Mouse (Mus musculus) G1E (cell line): ENCODE data around the gene Myo10. TPM values are rescaled to one million over a fixed set of nuclear protein-coding genes. Genes with fewer than 3 reads are reported as not detected.

Source experiments
- ATAC-seq: 2 replicates; pipeline ENCODE4 v1.8.0; 2016; ENCODE audit warnings: mild to moderate bottlenecking; ENCODE audit not compliant: insufficient number of reproducible peaks, poor library complexity, low FRiP score, severe bottlenecking; ENCODE audit errors: extremely low read depth
- DNase-seq: peaks from one replicate; pipeline ENCODE4 v3.0.0; 2012; ENCODE audit warnings: low spot score
- H3K27me3 ChIP-seq: 2 replicates; pipeline ENCODE4 v1.6.1; 2012; ENCODE audit warnings: mild to moderate bottlenecking, low read length, inconsistent platforms; ENCODE audit not compliant: insufficient read depth
- H3K36me3 ChIP-seq: replicated peaks from 2 replicates; pipeline ENCODE3; 2012; ENCODE audit warnings: mild to moderate bottlenecking, inconsistent platforms
- H3K4me1 ChIP-seq: 2 replicates; pipeline ENCODE4 v1.6.1; 2012; ENCODE audit warnings: low read depth, low read length, inconsistent platforms, mixed read lengths; ENCODE audit not compliant: insufficient read depth
- H3K4me3 ChIP-seq: 2 replicates; pipeline ENCODE4 v1.5.1; 2012; ENCODE audit warnings: low read depth, mild to moderate bottlenecking, inconsistent platforms, low read length, moderate library complexity, mixed read lengths
- H3K9me3 ChIP-seq: replicated peaks from 2 replicates; pipeline ENCODE4 v1.6.1; 2012; ENCODE audit warnings: inconsistent platforms
- CTCF ChIP-seq: IDR thresholded peaks from 2 replicates; pipeline ENCODE4 v1.5.1; 2012; ENCODE audit warnings: low read depth, low read length, inconsistent platforms, mixed read lengths
- GATA1 ChIP-seq: IDR thresholded peaks from 2 replicates; pipeline ENCODE4 v1.6.1; 2012; ENCODE audit warnings: borderline replicate concordance, low read length, inconsistent platforms, mixed read lengths
- GATA2 ChIP-seq: IDR thresholded peaks from 2 replicates; pipeline ENCODE4 v1.6.1; 2012; ENCODE audit warnings: low read depth, low read length, inconsistent platforms, borderline replicate concordance
- POLR2AphosphoS5 ChIP-seq: IDR thresholded peaks from 2 replicates; pipeline ENCODE4 v1.6.1; 2012; ENCODE audit warnings: low read depth, low read length, inconsistent platforms; ENCODE audit not compliant: insufficient replicate concordance
- TAL1 ChIP-seq: conservative IDR thresholded peaks from 2 replicates; pipeline ENCODE4 v1.6.1; 2012; ENCODE audit warnings: low read depth, low read length, inconsistent platforms, mixed read lengths
- polyA plus RNA-seq: library from polyadenylated mRNA; stranded (reverse); fragments of >175 nt; gene quantifications from 2 replicates; pipeline ENCODE4 v1.2.3, GENCODE M21; 2012
- total RNA-seq, 2 experiments: library from RNA; stranded (forward) in 1 of 2; stranded (reverse) in 1 of 2; fragments of 200-1000 nt in 1 of 2; fragments of >200 nt in 1 of 2; fragmentation: Nextera tagmentation in 1 of 2; gene quantifications; 2 replicates each; pipeline ENCODE4 v1.2.3; 2014 to 2017

Myo10 gene
- total and polyA plus RNA-seq, 3 experiments = 0.11 to 1.7 TPM; not detected in 1

- DNase-seq (no peak), ATAC-seq (no peak)
- Histone ChIP-seq H3K4me3 (no peak overlapping the region), H3K36me3 (no peaks in the 10 kb centered on the region), H3K27me3 (no peaks in the 10 kb centered on the region), H3K4me1 (no peaks in the 10 kb centered on the region), H3K9me3 (peaks cover 32% of the 10 kb centered on the region)
- no peak for TF ChIP-seq GATA2
- no peak for TF ChIP-seq POLR2AphosphoS5
- no peak for TF ChIP-seq GATA1
- TF ChIP-seq TAL1 = no peak
- no peak for TF ChIP-seq CTCF
Observed at GRCm38 (mm10) chr15:25591964-25592363, 30.4 kb upstream of the Myo10 start.

- DNase-seq (no peak), ATAC-seq (no peak)
- Histone ChIP-seq H3K9me3 (peaks cover 28% of the 10 kb centered on the region), H3K27me3 (no peaks in the 10 kb centered on the region), H3K36me3 (no peaks in the 10 kb centered on the region), H3K4me3 (no peak overlapping the region), H3K4me1 (no peaks in the 10 kb centered on the region)
- TF ChIP-seq GATA1 (no peak), POLR2AphosphoS5 (no peak), GATA2 (no peak), TAL1 (no peak), CTCF (no peak)
Observed at GRCm38 (mm10) chr15:25593469-25594150, 28.7 kb upstream of the Myo10 start.

- Histone ChIP-seq H3K27me3 (no peaks in the 10 kb centered on the region), H3K4me3 (no peak overlapping the region), H3K36me3 (no peaks in the 10 kb centered on the region), H3K4me1 (no peaks in the 10 kb centered on the region), H3K9me3 (peaks cover 15% of the 10 kb centered on the region)
- TF ChIP-seq TAL1 (no peak), GATA2 (no peak), GATA1 (no peak)
- ATAC-seq = no peak
- DNase-seq = no peak
Observed at GRCm38 (mm10) chr15:25598313-25598712, 24.0 kb upstream of the Myo10 start.

- H3K36me3 ChIP-seq = no peaks in the 10 kb centered on the region
- peaks cover 13% of the 10 kb centered on the region for H3K9me3 ChIP-seq
- DNase-seq (no peak), ATAC-seq (no peak)
- TF ChIP-seq GATA1 = no peak
- no peaks in the 10 kb centered on the region for H3K4me1 ChIP-seq
- no peak overlapping the region for H3K4me3 ChIP-seq
- no peaks in the 10 kb centered on the region for H3K27me3 ChIP-seq
Observed at GRCm38 (mm10) chr15:25602306-25602705, 20.0 kb upstream of the Myo10 start.

GRCm38 (mm10) chr15:25603286-25603685 is 19.0 kb upstream of the Myo10 start:
- no peak for ATAC-seq
- TF ChIP-seq GATA1 (no peak), CTCF (no peak), GATA2 (no peak), TAL1 (no peak), POLR2AphosphoS5 (no peak)
- Histone ChIP-seq H3K4me1 (no peaks in the 10 kb centered on the region), H3K36me3 (no peaks in the 10 kb centered on the region), H3K9me3 (peaks cover 17% of the 10 kb centered on the region), H3K4me3 (no peak overlapping the region), H3K27me3 (no peaks in the 10 kb centered on the region)
- DNase-seq = no peak

GRCm38 (mm10) chr15:25604231-25604630 is 18.1 kb upstream of the Myo10 start:
- ATAC-seq = no peak
- peaks cover 18% of the 10 kb centered on the region for H3K9me3 ChIP-seq
- H3K27me3 ChIP-seq = no peaks in the 10 kb centered on the region
- no peak overlapping the region for H3K4me3 ChIP-seq
- H3K36me3 ChIP-seq = no peaks in the 10 kb centered on the region
- no peak for DNase-seq
- TF ChIP-seq TAL1 (no peak), CTCF (no peak), POLR2AphosphoS5 (no peak), GATA1 (no peak), GATA2 (no peak)
- no peaks in the 10 kb centered on the region for H3K4me1 ChIP-seq
